Mouse (Mus musculus) gastrocnemius, postnatal 10 days (tissue): ENCODE results near the gene Trmt2a. TPM values are rescaled to one million over a fixed set of nuclear protein-coding genes. Genes with fewer than 3 reads are reported as not detected.
A peak's percentile ranks its signal among the peaks of the same experiment; 100 is the strongest.

ENCODE experiments used
- DNase-seq: peaks from one replicate; pipeline ENCODE4 v3.0.0; 2021; ENCODE audit warnings: mixed read lengths
- total RNA-seq, 2 experiments: library from RNA; stranded (reverse); gene quantifications; 2 replicates each; pipeline ENCODE4 v1.2.3; 2021

Trmt2a gene
- total RNA-seq, 2 experiments from 2014 or later: 15.3 to 21.2 TPM

- DNase-seq: no peak
These were observed 17.4 kb upstream of the Trmt2a start for GRCm38 (mm10) chr16:18231047-18231446.

GRCm38 (mm10) chr16:18231451-18231850 lies 17.0 kb upstream of the Trmt2a start:
- DNase-seq: no peak

GRCm38 (mm10) chr16:18233451-18233850 lies 15.0 kb upstream of the Trmt2a start:
- DNase-seq: no peak

DNA sequence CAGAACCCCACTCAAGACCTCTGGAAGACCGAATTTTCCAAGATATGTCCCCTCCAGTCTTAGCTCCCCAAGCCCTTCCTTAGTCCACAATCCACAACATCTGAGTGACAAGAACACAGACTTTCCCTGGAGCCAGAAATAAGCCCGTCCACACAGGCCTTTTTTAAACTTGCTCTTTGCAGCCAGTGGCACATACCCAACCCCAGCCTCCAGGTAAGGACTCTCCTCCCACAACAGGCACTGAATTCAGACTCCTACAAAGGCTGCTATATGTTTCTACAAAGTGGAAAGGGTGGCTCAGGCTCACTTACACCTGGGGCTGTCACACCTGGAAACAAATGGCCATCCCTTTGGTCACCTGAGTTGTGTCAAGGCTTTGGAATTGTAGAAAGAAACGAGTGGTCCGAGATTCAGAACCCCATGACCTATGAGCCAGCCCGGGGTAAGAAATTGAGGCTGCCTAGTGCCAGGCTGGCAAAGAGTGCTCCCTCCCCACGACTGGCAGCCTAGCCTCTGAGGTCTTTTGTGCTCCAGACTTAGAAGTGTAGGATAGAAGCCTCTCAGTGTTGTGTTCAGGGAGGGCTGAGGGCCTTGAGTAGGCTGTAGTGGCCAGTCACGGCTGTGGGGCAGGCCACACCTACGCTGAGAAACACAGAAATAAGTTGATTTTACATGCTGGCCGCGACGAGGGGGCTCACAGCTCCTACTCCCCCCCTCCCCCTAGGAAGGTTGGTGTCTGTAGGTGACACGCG lies 14.4 kb upstream of the Trmt2a start:
- no peak for DNase-seq

GRCm38 (mm10) chr16:18234671-18235388 lies 13.6 kb upstream of the Trmt2a start, which contains the start of gene Zdhhc8:
Gene Zdhhc8, minus strand, starts transcription at chr16:18235136.
- peak; percentile 78 for DNase-seq

DNA sequence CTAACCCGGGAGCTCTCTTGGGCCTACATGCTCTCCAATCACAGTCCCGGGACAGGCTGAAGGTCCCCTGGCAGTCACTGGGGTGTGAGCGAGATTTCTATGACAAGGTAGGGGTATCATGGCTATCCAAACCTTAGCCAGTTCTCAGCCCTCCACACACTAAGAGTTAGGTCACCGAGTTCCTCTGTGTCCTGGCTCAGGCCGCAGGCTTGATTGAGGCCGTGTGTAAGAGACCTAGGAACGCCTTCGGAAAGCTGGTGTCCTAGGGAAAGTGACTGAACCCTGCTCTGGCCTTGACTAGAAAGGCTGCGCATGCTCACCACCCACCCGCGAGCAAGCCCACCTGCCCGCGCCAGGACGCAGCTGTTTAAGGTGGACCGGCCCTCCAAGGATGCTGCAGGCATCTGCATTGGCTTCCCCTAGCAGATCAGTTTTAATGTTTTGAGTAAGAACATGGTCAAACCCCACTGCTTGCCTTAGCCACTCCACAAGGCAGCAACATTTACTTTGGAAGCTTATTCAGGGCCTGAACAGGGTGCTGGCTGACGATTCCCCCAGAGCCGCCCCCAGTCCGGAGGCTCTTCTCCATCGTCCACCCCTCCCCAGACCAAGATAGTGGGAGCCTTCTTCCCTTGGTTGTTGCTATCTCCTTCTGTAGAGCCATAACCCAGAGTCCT lies 13.0 kb upstream of the Trmt2a start:
- peak; percentile 59 for DNase-seq

DNA sequence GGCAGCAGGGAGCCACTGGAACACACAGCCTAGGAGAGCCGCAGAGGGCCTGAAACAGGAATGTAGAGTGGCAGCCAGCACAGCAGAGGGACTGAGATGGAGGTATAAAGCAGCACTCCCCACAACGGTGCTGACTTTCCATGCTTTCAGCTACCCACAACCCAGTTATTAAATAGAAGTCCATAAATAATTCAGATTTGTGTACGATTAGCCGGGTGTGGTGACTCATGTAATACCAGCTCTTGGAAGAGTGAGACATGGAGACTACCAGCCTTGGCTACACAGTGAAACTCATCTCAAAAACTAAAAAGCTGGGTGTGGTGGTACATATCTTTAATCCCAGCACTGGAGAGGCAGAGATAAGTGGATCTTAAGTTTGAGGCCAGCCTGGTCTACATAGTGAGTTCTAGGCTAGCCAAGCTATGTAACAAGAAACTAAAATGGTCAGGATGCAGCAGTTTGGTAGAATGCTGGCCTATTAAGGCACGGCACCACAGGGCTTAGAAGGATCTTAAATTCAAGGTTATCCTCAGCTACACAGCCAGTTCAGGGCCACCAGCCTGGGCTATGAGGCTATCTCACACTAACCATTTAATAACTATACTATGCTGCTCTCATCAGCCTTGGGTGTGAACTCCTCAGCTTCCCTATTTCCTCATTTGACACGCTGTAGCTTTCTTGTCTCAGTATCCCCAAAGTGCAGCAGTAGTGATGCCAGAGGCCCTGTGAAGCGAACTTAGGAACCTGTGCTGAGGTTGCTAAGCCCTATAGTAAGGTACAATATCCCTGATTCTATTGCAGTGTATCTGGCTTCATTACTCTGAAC lies 11.6 kb upstream of the Trmt2a start:
- no peak for DNase-seq

DNA sequence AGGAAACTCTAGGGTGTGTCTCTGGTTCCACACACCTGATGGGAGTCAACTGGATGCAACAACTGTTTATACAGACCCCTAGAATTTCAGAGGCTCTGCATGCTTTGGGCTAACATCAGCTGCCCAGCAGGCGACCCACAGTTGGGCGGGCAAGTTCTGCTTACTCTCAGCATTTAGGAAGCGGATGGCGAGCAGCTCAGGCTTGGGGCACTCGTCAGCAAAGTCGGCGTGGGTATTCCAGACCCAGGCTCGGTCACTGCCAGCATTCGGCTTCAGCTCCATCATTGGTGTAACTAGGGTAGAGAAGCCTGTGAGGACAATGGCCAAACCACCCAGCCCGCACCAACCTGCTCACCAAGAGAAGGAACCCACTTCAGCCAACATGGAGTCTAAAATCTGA lies 6.9 kb upstream of the Trmt2a start:
- DNase-seq: no peak

- DNase-seq: no peak
These were observed 719 bp upstream of the Trmt2a start for GRCm38 (mm10) chr16:18247521-18248399.

DNA sequence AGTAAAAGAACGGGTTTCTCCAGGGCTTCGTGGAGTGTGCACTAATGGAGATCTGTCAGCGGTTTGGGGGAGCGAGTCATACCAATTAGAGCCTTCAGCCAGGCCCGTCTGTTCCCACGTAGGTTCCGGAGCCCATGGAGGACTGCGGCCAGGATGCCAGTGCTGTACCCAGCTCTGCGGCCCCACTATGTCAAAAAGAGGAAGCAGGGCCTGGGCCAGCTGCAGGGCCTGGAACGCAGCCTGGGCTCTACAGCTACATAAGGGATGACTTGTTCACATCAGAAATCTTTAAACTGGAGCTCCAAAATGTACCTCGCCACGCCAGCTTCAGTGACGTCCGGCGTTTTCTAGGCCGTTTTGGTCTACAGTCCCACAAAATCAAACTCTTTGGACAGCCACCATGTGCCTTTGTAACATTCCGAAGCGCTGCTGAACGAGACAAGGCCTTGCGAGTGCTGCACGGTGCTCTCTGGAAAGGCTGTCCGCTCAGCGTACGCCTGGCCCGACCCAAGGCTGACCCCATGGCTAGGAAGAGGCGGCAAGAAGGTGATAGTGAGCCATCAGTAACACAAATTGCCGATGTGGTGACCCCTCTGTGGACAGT lies 987 bp downstream of the Trmt2a start:
- peak; percentile 42 for DNase-seq

GRCm38 (mm10) chr16:18250231-18250630 lies 1.8 kb downstream of the Trmt2a start:
- no peak for DNase-seq

DNA sequence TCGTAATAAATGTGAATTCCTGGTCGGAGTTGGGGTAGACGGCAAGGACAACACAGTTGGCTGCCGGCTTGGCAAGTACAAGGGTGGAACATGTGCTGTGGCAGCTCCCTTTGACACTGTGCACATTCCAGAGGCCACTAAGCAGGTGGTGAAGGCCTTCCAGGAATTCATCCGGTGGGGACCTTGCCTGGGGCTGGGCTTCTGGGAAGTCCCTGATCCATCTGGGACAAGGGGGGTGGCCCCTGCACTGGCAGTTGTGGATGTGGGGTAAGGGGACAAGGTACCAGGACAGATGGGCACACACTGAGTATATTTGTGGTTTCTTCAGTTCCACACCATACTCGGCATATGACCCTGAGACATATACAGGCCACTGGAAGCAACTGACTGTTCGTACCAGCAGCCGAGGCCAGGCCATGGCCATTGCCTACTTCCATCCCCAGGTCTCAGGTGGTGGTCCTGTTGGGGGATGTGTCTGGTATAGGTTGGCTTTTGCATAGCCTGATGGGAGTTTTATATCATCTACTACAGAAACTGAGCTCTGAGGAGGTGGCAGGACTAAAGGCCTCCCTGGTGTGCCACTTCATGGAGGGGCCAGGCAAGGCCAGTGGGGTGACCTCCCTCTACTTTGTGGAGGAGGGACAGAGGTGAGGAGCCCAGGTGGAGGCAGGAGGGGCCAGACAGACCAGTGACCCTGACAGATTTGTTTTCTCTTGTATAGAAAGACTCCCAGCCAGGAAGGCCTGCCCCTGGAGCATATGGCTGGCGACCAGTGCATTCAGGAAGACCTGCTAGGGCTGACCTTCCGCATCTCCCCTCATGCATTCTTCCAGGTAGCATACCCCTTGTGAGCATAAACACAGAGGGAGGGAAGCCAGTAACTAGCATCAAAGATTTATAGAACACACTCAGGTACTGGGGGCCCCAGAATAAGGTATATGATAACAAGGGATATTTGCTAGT lies 2.6 kb downstream of the Trmt2a start:
- no peak for DNase-seq

GRCm38 (mm10) chr16:18252736-18253135 lies 4.3 kb downstream of the Trmt2a start:
- DNase-seq: no peak

- DNase-seq: no peak
These were observed 5.4 kb downstream of the Trmt2a start for GRCm38 (mm10) chr16:18253866-18254265.

GRCm38 (mm10) chr16:18258221-18258620 lies 9.7 kb downstream of the Trmt2a start, which contains the start of gene Gm49776:
Gene Gm49776, minus strand, starts transcription at chr16:18258321.
- DNase-seq: no peak

DNA sequence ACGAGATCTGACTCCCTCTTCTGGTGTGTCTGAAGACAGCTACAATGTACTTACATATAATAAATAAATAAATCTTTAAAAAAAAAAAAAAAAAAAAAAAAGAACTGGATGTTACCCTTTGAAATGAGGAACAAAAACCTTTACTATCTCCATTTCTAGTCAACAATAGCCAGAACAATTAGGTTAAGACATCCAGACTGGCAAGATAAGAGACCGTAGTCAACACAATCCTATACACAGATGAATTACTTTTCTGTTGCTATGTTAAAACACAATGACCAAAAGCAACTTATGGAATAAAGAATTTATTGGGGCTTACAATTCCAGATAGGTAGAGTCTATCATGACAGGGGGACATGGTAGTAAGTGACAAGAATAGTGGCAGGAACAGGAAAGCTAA lies 16.5 kb downstream of the Trmt2a start:
- no peak for DNase-seq

DNA sequence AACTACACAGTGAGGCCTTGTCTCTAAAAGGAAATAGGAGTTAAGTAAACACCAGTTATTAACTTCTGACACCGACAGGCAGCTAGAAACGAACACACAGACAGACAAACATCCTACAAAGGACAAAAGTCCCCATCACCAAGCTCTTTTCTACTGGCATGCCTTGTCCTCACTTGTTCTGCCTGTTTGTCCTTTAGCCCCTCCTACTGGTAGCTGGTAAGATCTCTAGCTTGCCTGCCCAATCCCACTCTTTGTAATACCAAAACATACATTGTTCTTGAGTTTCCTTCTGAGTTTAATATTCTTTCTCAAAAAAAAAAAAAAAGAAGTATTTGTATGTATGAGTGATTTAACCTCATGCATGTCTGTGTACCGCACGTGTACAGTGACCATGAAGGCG lies 19.7 kb downstream of the Trmt2a start:
- no peak for DNase-seq

GRCm38 (mm10) chr16:18275166-18275565 lies 26.7 kb downstream of the Trmt2a start:
- no peak for DNase-seq

- DNase-seq: no peak
These were observed 39.7 kb downstream of the Trmt2a start for GRCm38 (mm10) chr16:18288166-18288565.
